Mouse (Mus musculus) cerebellum, adult 18-20 months (tissue): Measurements from ENCODE around the gene Slc27a2.

Experiments used
- DNase-seq, 2 experiments: peaks; one replicate each; pipeline ENCODE4 v3.0.0; 2021

The Slc27a2 gene

DNA sequence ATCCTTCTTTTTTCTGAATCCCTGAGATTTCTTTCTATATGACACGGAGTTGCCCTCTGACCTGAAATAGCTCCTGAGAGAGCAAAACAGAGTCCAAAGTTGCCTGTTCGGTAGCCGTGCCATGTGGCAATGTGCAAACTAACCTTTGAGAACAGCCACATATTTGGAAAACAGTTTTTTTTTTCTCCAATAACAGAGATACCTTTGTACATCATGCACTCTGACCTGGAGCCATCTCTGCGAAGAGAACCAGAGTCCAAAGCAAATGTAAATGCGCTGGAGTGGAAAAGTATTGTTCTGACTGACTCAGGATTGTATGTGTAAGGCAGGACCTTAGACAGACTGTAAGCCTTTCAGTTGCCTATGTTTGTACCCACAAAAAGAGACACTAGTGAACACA, 3.3 kb downstream of the Slc27a2 start:
- no peak for DNase-seq

DNA sequence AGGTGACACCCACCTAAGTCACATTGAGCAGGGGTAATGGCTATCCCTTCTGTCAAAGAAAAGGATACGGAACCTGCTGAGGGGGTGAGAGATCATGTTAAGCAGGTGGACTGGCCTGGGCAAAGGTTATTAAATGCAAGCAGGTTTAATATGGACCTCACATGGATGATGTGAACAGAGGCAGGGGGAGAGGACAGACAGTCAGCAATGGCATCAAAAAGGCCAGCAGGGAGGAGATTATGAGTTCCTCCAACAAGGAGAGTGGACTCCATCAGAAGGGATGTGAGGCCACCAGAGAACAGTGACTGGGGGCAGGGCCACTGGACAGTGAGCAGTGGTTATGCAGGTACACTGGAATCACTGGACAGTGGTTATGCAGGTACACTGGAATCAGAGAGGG, 7.9 kb downstream of the Slc27a2 start:
- no peak for DNase-seq

DNA sequence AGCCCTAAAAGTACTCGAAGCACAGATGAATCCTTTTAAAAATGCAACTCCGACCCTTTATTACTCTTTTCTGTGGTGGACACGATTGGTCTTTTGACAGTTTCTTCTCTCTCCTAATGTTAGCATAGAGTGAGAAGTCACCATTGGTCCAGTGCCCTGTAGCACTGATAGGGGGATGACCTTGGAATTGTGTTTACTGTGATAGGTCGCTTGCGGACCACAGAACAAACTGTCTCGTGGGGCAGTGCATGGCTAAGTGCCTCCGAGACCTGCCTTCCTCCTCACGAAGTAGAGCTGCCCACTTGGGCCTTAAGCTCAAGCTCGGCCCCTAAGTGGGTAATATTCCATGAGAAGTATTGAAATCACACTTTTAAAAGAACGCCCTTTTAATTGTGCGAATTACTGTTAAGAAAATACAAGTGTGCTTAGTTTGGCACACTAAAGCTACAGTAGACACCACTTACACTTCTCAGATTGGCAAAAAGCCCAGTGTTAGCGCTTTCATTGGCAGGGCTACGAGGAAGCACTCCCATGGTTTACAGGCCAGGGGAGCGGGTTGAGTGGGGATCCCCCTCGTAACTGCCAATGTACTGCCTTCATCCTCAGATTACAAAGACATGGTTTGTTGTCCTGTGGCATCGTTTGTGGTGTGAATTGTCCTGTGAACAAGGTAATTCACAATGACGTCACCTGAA, 11.4 kb downstream of the Slc27a2 start:
- DNase-seq: no peak

DNA sequence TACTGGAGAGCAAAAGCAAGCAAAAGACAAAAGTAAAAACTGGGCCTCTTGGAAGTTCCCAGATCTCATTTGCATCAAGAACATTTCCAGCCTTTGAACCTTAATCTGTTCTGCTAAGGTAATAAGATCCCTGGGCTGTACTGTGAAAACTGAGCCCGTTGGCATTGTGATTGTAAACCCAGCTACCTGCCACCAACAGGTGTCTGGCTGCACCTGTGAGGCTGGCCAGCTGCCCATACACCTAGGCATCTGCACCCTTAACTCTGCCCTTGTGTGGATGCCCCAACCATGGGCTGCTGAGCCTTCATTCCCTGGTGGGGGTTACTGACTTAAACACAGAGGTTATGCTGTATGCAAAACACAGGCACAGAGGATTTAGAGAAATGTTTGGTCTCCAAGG, 20.0 kb downstream of the Slc27a2 start:
- DNase-seq: no peak

DNA sequence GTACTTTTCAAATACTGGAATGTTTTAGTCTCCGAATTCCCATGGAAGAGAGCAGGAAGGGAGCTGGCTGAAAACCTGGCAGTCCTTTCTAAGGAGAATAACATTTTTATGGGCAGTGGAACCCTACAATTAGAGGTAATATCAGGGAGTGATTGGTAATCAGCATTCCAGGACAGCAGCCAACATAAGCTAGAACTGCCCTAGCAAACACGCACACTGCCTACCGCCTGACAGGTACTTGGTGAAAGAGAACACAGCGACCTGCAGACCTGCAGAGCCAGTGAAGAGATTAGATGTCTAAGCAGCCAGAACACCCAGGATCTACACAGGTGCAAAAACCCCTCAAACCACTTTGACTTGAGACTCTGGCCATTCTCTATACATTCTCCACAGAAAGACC, 20.5 kb downstream of the Slc27a2 start:
- no peak for DNase-seq

DNA sequence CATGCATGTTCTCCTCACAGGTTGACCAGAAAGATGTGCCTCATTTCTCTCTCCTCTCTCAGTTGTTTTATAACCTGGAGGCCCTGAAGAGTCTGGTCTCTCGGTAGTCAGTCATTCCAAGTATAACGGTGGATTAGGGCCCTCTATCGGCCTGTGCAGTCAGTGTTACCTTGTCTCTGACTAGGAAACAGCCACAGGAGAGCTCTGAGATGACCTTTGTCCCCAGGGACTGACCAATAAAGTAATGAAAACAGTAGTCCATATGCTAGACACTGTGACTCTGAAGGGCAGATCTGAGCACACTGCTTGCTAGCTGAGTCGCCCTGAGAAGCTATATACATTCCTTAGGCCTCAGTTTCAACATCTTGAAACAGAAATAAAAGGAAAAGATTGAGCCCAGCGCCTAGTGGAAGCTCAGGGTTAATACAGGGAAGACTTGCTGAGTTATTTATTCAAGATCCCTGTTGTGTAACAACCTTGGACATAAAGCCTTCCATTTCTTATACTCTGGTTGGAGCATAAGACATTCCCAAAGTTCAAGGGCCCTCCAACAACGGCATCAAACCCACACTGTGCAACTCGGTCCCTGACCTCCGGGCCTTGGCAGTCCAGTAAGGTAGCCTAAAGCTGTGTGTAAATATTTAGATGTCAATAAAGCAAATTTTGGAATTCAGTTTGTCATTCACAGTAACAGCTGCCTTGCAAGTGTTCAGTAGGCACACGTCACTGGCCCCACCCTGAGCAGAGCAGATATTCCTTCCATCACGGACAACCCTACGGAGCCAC, 23.4 kb downstream of the Slc27a2 start:
- DNase-seq: no peak

DNA sequence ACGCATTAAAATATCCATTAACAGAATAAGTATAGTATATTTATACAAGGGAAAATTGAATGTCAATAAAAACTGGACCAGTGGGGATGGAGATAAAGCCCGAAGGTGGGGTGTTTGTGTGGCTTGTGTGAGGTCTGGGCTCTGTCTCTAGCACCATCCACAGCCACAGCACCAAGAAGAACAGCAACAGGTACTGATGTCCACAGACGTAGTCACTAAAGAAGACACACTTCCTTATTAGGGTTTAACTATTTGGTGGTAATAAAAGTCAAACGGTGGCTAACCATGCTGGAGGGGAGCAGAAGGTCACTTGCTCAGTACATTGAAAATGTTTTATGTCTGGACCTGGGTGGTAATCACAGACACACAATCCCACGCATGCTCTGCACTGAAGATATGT, 25.2 kb downstream of the Slc27a2 start:
- DNase-seq: no peak

DNA sequence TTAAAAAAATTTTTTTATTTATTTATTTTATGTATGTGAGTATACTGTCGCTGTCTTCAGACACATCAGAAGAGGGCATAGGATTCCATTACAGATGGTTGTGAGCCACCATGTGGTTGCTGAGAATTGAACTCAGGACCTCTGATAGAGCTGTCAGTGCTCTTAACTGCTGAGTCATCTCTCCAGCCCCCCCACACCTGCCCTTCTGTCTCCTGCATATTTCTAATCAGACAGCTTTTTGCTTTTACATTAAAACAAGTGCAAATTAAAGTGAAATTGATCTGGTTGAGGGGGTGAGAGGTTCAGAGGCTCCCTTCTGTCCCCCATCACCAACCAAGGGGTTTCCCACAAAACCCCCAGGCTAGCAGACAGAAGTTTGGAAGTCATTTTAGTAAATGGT, 27.1 kb downstream of the Slc27a2 start:
- DNase-seq: no peak

DNA sequence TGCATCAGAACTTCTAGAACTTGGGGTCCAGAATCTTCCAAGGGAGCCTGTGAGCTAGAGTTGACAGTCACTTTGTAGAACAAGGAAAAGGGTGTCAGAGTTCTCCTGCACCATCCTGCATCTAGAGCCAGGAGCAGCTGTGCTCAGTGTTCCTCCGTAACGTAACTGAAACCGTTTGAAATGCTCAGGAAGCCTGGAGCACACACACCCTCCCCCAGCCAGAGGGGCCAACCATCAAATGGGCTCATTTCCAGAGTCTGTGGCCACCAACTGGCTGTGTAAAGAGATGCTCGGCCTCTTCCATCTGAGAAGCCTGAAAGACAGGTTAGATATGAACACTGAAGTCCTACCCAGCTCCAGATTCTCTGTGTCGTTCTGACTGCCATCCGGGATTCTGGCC, 31.8 kb downstream of the Slc27a2 start:
- DNase-seq: no peak

DNA sequence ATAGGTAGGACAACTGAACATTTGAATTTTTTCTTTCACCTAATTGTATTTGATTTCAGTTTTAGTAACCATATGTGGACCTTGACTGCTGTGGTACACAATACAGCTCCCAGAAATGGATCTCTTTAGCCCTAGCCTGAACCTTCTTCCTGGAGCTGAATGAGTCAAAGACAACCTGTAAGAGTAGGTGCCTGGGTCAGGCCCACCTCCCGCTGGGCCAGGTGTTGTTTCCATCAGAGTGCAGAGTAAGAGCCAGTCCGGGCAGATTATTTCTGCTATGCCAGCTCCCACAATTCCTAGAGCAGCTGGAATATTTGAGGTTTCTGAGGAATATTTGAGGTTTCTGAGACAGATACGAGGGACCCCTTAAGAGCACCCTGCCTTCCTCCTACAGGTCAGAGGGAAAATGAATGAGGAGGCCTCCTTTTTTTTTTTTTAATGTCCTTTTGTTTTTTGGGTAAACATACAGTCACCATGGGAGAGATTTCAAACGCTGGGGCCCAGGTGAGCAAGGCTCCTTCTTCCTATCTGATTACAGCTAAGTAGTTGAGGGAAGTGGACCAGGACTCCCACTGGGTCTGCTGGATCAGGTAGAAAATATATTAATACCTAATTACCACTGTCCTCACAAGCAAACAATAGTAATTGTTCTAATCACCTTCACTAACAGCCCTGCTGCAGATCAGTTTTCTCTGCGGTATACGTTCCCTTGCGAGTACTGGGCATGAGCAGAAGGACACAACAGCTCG, 32.6 kb downstream of the Slc27a2 start:
- no peak for DNase-seq

DNA sequence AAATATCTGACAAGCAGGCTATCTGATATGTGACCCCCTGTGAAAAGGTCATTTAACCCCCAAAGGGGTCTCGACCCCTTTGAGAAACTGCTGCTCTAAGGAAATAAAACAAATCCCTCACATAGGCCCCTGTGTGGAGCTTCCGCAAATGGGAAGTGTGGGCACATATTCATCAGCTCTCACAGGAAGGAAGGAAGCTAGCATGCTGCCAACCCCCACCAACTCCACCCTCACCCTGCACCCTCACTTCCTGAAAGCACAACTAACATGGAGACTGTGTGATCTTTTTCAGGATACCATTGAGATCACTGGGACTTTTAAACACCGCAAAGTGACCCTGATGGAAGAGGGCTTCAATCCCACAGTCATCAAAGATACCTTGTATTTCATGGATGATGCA, 35.3 kb downstream of the Slc27a2 start:
- no peak for DNase-seq

DNA sequence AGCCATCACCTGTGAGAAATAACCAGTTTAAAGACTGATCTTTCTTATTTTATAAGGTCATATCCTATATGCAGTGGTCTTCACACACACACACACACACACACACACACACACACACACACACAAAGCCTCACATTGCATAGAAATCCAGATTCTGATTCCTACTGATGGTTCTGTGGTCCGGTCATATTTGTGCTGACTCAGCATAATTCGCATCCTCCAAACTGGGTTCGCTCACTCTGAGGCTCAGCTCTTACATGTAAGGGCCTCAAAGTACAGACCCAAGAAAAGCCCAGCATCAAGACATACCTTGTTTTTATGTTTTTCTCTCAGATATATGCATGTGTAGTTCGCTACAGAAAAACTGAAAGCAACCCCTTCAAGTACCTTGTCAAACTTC, 39.1 kb downstream of the Slc27a2 start:
- no peak for DNase-seq

DNA sequence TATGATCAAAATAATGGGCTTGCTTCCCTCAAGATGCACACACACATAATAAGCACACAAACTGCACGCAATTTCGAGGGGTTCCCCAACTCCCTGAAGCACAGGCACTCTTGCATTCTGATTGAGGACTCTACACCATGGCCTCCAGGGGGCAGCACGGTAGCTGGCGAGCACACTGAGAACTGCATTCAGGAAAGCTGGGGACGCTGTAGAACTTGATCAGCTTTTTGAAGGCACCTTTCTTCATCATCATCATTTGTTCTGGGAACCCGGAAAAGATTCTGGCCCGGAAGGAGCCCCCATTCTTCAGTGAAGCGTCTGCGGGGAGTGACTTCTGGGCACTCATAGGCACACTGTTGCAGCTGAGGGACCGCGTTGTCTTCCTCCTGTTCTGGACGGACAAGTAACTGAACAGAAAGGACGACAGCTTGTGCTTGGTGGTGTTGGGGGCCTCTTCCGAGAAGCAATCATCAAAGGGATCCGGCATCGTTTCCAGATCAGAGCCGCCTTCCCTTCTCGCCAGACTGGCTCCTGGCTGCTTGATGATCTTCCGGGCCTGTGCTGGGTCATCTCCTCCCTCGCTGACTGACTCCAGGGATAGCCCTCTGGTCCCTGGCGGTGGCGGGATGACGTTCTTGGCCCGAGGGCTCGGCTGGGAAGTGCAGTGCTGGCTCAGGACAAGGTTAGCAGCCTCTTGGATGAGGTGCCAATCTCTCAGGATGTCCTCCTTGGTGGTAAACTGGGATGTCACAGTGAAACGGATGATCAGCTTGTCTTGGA, 41.8 kb downstream of the Slc27a2 start:
- peak; percentile 75 to 83 for DNase-seq

DNA sequence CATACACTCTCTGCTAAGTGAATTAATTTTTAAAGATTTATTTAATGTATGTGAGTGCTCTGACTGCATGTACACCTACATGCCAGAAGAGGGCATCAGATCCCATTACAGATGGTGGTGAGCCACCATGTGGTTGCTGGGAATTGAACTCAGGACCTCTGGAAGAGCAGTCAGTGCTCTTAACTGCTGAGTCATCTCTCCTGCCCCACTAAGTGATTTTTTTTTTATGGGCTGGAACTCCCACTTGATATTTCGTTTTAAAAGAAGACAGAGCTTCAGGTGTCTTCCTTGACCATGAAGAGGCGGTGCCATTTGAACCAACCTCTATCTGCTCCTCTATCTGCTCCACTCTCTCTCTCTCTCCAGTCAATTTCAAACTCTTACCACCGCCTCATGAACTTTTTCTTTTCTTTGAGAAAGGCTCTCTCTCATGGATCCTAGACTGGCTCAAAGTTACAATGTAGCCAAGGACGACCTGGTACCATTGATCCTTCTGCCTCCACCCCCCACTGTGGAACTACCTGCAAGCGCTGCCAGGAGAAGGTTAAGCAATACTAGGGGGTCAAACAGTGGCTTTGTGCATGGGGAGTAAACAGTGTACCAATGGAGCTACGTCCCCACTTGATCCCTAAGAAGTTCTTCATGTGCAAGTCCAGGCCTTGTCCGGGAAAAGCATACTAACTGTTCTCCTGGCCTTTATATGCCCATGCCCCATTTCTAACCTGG, 44.3 kb downstream of the Slc27a2 start:
- no peak for DNase-seq

DNA sequence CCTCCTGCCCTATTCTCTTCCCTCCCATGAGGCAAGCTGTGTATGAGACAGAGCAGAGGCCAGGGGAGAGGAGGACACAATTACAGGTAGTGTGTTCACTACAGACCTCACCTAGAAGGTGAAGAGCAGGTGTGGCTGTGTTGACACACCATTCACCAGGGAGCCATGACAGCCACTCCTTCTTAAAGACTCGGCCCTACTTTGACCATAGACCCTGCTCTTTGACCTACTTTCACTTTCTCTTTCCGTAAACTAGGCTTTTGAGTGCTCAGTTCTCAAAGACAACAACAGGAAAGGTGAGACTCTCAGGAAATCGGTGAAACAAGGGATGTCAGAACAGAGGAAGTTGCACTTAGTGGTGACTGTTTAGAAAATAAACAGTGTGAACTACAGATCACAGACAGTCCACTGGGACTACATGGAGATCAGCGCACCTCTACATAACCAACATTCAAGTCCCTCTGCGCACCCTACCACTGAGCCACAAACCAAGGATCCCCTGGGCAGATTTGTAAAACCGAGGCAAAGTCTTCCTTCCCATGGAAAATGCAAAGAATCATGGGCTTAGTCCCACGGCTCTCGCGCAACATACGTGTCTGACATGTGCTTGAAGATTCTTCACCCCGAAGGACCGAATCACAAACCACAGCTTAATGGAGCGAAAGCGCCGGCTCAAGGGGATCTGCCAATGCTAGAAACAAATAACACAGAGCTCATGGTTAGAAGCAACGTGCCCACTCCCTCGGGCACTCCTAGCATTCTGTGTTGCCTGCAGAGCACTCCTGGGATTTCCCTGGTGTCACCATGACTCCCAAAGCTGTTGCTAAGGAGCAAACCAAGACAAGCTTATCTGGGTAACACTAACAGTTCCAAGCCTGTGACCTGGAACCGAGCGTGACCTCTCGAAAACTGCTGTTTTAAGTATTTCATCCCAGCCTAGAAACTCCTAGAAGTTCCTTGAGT, 45.4 kb downstream of the Slc27a2 start:
- no peak for DNase-seq

DNA sequence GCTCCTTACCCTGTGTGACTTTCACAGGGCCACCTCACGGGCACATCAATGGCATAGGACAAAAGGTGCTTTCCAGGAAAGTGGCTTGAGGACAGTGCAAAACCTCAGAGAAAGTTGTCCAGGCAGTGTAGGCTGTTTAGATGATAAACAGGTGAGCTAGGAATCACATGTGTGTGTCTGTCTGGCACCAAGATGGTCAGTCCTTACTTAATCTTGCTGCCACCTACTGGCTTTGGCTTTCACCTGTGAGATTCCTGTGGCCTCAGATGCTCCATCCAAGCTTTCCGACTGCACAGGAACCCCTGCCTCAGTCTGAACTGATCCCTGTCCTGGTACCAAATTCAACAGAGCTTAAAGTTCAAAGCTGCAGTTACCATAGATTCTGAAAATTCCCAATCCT, 46.2 kb downstream of the Slc27a2 start:
- no peak for DNase-seq

DNA sequence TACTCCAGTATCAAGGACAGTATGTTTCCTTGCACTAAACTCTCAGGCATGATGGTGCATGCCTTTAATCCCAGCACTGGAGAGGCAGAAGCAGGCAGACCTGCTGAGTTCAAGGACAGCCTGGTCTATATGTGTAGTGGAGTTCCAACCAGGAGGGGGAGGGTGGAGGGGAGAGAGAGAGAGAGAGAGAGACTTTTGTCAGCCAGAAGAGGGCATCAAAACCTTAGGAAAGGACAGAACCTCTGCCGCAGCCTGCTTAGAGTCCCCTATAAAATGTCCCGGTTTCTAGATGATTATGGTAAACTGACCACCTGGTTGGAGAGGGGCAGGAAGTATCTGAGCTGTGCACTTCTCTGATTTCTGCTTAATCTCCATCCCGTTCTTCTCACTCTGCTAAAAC, 46.8 kb downstream of the Slc27a2 start:
- DNase-seq: no peak

DNA sequence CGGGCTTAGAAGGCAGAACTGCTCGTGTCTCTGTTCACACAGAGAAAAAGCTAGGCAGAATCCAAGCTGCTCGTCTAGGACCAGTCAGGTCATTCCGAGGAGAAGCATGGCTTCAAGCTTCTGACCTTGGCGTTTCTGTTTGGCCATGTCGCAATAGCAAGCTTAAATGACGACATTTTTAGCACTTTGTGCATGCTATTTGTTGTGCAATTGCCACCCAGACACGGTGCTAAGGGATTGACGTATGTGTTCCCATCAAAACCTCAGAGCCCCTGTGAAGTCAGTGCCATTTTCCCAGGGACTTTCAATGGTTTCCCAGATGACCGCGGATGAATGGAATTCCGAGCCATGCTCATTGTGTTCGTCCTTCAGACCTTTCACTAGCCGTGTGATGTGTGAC, 48.3 kb downstream of the Slc27a2 start:
- DNase-seq: no peak

DNA sequence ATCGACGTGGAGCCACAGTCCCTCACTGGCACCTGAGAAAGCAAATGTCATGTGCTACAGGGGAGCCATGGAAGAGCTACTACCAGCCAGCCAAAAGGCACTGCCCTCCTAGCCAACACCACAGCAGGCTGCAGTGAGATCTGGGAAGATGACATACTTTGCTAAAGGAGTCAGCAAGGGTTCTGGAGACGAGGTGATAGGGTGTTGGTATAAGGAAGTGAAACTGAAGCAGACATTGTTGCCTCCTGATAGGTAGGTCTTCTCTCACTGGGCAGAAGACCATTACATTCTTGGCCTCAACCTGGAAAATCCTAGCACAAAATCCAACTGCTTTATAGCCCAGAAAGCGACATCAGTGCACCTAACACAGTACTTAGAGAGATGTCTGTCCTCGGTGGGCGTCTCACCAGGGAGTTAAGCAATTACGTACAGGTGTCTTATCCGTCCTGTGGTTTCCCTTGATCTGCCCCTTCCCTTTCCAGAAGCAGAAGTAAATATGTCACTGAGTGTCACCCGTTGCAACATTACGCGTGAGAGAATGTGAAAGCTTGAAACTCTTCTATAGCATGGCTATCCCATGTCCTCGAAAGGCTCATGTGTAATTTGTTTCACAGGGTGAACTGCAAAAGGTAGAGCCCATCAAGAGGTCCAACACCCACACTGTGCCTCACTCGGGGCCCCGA, 49.9 kb downstream of the Slc27a2 start:
- DNase-seq: no peak

DNA sequence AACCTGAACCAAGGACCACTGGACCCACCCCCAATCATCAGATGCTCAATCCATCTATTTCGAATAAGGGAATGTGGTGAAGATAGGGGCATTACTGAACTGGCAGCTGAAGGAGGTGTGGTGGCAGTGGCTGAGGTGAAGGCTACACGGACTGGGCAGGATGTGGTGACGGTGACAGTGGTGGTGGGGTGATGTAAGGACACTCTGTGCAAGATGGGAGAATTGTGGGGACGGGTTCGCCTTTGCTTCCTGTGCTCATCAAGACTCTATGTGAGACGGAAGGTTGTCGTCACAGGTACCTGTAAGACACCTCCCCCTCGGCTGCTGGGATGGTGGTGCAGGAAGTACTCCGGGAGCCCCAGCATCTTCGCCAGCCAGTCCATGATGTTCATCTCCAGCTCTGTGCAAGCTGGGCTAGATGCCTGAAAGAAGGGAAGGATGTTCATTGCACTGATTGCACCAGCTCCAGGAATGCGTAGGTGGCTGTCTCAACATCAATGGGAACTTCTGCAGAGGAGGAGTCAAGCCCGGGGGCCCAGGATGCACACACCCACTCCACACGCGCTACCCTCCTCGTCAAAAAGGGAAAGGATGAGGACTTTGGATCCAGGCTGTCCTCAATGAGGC, 54.0 kb downstream of the Slc27a2 start:
- no peak for DNase-seq
